Mouse (Mus musculus): Measurements from ENCODE around the gene Ubap1.
A peak's percentile ranks its signal among the peaks of the same experiment; 100 is the strongest.

Ubap1 gene

DNA sequence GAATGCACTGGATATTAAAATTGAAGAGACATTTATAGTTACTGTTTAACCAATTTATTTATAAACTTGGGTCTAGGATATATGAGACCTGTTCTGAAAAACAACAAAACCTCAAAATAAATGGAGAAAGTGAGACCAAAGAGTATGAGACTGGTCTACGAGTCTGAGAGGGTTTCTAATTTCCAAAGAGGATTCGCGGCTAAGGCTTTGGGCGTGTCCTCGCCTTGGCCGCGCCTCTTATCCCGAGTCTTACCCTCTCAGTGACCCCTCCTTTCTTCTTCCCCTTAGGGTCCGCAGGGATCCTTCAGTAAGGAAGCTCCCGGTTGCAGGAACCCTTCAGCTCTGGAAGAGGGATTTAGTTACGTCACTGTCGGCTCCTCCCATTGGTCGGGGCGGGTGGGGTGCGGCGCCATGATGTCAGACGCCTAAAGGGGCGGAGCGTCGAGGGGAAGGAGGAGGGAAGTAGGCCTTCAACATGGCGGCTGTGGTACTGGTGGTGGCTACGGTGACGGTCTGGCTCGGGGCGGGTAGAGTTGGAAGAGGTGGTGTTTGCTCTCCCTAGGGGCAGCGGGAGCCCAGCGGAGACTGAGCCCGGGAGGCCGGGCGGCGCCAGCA, at the start of gene Ubap1:
Ubap1 (plus strand) TSS at position 413 of the 615 bp plus-strand sequence.
- DNase-seq (ENCODE audit: low spot score): peak; percentile 98

DNA sequence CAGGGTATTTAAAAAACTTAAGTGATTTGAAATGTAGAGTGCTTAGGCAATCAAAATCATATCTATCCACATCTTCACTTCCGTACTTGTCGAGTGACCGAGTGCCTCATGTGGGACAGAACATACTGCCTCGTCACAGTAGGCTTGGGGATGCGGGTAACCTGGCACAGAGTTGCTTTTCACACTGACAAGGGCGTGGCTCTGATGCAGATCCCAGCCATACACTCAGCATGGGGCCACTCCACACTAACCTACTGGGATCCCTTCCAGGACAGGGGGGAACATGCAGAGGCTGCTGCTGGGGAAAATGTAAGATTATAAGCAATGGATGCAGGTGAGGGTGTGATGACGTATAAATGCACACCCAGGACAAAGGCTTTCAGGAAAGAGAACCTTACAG, 45.1 kb upstream of the Ubap1 start:
- no peak for DNase-seq (ENCODE audit: low spot score)

DNA sequence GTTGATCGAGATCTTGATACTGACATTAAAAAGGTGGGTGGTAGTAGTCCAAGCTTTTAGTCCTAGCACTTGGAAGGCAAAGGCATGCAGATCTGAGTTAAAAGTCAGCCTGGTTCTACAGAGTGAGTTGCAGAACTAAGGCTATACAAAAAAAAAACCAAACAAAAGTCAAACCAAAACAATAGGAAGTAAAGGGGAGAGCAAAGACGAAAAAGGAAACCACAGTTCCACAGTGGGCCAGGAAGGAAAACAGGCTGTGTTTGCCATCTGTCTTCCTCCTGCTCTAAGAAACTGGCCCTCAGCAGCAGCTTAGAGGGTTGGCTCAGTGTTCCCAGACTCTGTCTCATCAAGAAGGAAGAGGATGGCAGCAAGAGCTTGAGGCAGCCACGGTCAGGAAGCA, 44.5 kb upstream of the Ubap1 start:
- DNase-seq (ENCODE audit: low spot score): no peak

DNA sequence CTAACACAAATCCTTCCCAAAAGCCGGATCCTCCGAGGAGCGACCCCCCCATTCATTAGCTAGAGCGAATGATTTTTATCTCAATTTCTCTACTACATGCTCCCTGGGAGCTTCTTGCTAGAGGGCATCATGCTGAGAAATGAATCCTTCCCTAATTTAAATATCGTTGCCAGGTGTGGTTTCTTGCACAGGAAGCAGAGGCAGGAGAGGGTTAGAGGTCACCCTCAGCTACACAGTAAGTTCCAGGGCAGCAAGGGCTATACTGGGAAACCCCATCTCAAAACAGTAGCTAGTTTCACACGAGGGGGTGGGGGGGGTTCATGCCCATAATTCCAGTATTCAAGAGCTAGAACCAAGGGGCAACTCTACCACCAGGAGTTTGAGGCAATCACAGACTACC, 41.4 kb upstream of the Ubap1 start:
- no peak for DNase-seq (ENCODE audit: low spot score)

DNA sequence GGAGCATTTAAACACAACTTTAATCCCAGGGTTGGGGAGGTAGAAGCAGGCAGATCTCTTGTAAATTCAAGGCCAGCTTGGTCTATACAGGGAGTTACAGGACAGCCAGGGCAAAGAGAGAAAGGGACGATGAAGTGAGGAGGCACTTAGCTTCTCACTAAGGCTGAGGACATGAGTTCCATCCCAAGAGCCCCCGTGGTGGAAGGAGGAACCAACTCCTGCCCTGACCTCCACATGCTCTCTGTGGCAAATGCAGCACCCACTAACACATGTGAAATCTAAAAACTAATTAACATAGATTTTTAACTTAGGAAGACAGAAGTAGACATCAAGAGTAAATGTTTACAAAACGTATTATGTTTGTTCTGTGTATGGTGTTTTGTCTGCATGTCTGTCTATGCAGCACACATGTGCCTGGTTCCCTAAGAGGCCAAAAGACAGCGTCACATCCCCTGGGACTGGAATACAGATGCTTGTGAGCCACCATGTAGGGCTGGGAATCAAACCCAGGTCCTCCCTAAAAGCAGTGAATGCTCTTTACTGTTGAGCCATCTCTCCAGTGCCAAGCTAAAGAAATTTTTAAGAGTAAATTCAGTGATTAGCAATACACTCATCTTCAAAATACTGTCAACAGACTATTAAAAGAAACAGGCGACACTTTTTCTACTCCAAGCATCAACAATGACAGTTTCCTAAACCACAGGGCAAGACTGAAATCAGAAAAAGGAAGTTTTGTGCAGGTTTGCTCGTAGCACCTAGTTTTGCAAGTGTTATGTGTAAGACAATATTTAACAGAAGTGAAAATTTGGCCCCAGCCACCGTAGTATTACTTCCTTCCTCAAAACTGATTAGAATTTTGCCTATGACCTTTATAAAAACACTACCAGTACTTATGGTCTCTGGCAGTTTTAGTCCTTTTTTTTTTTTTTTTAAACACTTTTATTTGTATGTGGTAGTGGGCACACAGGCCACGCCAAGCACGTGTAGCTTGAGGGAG, 37.9 kb upstream of the Ubap1 start:
- DNase-seq (ENCODE audit: low spot score): no peak

DNA sequence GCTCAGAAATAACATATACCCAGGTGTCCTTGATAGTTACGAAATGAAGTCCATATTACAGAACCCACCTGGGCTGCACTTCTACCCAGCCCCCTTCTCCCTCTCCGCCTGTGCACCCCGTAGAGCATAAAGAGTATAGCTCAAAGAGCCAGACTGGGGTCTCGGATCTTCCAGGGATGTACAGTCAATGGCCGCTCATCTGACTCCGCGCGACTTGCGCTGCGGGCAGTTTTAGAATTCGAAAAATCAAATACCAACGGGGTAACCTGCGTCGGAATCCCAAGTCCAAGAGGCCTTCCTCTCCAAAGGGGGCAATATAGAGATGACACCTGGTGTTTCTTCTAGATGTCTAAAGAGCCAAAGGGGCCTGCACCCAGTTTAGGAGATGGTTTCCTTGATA, 35.1 kb upstream of the Ubap1 start:
- DNase-seq (ENCODE audit: low spot score): no peak

DNA sequence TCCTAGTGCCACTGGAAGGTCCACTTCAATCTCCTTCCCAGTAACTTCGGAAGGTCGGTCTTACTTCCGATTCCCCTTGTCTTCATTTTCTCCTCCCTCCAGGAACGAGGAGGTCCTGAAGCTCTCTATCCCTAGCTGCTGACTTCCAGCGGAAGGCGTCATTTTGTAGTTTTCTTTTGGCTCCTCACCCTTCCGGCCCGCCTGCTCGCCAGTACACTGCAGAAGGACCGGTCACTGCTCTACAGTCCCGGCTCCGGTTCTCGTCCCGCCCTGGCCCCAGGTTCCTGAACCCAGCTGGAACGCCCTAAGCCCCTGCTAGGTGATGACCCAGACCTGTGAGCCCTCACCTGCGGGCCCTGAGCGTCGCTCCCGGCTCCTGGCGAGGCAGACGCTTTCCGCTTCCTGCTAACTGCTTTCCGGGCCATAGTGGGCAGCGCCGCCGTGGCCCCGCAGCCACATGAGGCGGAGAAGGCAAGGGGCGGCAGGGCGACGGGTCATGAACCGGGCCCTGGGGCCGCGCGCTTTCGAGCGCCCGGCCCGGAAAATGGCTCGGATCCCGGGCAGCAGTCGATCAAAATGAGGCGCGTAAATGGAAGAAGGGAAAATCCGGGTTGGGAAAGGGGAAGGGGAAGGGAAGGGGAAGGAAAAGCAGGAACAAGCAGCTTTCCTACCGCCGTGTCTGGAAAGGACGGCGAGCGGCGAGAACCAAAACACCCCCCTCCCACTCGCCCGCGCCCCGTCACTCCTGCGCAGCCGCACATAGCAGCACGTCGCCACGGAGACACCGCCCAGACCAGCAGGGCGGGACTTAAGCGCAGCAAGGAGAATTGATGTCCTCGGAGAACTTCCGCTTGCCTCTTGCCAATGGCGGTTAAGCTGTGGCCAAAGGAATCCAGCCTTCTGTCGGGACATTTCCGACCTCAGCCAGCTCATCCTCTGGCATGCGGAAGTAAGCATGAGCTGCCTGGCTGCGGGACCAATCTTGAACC, 34.4 kb upstream of the Ubap1 start, which contains the start of gene Dcaf12:
Dcaf12 (minus strand) TSS at position 749 of the 989 bp plus-strand sequence.
- DNase-seq (ENCODE audit: low spot score): peak; percentile 96

DNA sequence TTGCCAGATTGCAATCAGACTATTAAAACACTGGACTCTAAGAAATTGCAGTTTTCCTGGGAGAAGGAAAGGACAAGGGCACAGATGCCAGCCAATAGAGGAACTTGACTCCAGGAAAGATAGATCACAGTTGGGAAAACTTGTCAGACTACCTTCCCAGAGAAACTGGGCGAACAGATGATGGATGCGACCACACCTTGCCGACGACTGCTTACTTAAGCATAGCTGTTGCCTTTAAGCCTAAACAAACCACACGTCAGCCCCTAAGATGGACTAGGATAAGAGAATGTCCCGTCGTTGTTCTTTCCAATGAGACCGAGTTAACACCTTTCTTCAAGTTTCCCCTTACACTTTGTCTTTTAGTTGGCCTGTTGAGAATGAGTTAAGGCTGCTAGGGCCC, 33.6 kb upstream of the Ubap1 start:
- DNase-seq (ENCODE audit: low spot score): no peak

DNA sequence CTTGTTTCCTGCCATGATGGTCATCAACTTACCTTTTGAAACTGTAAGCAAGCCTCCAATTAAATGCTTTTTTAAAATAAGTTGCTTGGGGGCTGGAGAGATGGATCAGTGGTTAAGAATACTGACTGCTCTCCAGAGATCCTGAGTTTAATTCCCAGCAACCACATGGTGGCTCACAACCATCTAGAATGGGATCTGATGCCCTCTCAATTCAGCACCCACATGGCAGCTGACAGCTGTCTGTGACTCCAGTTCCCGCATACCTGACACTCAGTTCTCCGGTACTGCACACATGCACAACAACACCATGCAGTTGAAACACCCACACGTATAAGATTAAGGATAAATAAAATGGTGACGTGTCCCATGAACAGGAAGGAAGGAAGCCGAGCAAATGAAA, 30.5 kb upstream of the Ubap1 start:
- no peak for DNase-seq (ENCODE audit: low spot score)

DNA sequence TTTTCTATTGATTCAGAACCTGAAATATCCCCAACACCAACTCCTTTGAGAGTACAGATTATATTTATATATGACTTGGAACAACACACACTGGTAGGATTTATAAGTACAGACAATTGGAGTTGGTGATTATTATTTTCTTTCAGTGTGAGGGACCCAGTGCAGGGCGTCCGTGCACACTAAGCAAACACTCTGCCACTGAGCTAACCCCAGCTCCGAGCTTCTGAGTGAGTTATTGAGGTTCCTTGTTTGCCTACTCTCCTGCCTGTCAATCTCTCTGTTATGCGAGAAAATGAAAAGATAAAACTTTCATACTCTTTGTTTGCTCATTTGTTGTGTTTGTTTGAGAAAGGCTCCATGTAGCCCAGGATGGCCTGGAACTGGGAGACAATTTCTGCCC, 27.8 kb upstream of the Ubap1 start:
- no peak for DNase-seq (ENCODE audit: low spot score)

DNA sequence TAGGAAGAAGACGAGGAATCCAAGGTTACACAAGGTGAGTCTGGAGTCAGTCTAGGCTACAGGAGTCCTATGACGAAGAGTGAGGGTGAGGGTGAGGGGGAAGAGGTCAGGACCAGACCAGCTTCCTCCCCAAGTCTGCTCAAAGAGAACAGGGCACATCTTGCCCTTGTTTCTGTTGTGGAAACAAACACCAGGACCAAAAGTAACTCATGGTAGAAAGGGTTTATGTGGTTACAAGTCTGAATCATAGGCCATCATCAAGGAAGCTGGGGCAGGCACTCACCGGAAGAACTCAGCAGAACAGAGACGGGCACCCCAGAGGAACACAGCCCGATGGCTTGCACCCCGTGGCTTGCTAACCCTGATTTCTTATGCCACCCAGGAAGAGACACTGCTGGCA, 21.9 kb upstream of the Ubap1 start:
- no peak for DNase-seq (ENCODE audit: low spot score)

DNA sequence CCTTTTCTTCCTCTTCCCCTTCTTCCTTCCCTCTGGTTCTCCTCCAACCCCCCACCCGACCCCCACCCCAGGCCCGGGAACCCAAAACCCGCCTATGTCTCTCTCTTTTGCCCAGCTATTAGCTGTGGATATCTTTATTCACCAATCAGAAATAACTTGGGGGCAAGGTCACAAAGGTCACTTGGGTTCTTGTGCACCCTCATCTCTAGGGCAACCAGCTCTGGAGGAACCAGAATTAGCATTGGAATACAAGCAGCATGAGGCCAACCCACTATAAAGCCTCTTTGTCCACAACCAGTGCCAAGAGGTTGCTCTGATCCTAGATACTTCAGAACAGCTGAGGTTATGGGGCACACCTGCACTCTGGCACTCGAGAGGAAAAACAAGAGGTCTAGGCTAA, 19.3 kb upstream of the Ubap1 start:
- DNase-seq (ENCODE audit: low spot score): no peak

DNA sequence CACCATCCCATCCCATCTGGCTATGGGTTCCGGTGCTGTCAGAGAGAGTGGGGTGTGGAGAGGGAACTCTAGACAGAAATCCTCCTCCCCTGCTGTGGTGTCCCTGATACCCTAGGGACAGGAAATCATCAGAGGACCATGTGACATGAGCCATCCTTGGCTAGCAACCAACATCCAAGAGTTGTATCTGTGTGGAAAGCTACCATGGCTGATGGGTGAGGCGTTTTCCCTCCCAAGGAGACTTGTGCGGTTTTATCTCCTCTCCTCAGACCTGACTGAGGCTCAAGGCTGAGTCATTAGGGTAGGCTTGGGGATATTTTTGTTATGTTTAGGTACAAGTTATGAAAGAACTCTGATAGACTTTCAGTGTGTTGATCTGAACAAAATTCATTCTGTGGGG, 17.7 kb upstream of the Ubap1 start:
- peak; percentile 50 for DNase-seq (ENCODE audit: low spot score)

DNA sequence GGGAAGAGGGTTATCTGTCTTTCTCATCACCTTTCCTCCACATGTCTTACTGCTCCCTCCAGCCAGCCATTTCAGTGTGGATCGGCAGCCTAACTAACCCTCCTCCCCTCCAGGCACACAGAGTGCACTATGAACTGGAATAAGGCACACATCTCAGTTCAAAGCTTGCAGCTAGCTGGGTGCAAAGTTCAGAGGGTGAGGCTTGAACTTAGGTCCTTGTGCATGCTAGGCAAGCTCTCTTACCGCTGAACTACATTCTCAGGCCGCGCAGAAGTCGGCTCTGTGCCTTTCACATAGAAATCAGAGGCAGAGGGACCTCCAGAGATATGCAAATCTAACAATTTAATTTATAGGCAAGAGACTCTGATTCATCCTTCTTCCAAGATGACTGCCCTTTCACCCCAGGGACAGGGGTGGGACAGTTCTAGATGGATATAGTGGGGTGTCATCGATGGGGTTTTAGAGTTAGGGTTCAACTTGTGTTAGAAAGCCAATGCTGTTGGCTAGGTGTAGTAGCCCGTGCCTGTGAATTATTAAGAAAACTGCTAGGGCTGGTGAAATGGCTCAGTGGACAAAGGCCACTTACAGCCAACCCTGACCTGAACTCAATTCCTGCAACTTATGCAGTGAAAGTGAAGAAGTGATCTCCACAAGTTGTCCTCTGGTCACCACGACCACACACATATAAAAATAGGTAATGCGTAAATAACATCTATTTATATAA, 16.9 kb upstream of the Ubap1 start:
- peak; percentile 43 for DNase-seq (ENCODE audit: low spot score)

DNA sequence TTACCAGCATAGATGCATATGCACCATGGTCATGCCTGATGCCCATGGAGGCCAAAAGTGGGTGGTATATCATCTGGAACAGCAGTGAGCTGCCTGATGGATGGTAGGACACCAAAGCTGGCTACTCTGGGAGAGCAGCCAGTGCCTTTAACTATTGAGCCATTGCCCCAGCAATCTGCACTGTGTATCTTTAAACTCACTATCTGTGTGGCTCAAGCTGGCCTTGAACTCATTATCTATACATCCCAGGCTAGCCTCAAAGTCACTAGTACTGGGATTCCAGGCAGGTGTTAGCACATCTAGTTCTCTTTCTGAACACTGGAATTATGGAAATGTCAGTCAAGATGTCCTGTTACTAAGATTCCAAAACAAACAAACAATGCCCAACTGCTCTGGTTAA, 12.2 kb upstream of the Ubap1 start:
- DNase-seq (ENCODE audit: low spot score): no peak

DNA sequence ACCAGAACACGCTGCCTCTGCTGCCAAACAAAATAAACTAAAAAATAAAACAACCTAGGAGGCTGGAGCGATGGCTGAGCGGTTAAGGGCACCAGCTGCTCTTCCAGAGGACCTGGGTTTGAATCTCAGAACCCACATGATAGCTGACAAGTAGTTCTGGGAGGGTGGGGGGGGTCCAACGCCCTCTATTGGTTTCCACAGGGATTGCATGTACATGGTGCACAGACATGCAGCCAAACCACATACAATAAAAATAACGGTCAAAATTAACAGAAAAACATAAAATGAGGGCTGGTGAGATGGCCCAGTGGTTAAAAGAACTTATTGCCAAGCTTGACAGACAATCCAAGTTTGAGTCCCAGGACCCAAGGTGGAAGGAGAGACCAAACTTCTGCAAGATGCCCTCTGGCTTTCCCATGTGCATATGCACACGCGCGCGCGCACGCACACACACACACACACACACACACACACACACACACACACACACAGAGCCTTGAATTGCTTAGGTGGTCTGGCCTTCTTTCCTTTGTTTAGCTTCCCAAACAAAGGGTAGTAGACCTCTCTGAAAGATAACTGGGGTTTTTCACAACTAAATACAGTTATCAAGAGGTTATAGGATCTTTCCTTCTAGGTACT, 7.8 kb upstream of the Ubap1 start:
- no peak for DNase-seq (ENCODE audit: low spot score)

DNA sequence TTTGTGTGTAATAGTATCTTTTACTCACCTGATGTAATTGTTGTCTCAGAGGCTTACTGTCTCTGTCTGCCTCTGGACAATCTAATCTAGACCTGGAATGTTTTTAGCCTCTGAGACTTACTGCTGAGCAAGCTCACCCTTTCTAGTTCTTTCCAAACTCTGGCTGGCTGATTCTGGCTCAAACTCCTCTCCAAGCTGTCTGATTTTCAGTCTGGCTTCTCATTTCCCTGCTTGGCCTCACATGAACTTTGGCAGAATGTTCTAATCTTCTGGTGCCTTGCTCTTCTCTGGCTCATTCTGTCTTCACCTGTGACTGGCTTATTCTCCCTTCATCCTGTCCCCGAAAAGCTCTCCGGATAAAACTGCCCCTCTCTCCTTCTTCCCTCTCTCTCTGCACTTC, 2.8 kb upstream of the Ubap1 start:
- DNase-seq (ENCODE audit: low spot score): peak; percentile 80

DNA sequence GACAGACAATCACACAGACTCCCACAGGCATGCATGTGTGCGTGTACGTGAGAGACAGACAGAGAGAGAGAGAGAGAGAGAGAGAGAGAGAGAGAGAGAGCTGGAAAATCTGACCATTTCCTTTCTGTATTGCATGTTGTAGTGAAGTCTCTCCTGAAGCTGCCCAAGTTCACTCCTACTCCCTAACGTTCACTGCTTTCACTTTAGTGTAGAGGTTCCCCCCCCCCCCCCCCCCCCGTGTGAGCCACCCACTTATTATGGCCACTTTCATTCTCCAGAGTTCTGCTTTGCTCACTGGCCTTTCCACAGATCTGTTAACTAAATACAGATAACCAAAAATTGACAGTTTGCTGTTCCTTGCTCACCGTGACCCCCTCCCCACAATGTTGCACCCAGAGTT, 957 bp upstream of the Ubap1 start:
- no peak for DNase-seq (ENCODE audit: low spot score)

DNA sequence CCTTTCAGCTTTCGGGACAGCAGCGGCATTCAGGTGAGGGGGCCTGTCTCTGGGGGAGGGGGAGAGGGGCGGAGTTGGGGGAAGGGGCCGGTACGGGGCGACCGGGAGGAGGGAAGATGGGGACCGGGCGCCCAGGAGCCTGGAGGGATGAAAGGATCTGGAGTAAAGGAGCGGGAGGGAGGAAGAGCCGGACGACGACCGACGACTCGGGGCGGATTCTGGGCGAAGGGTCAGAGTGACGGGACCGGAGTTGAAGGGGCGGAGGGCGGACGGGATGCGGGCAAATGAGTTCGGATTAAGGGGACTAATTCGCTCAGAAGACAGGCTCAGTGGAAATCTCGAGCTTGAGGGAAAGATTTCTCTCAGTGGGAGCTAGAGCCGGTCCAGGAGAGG, 399 bp downstream of the Ubap1 start:
- DNase-seq (ENCODE audit: low spot score): peak; percentile 59

DNA sequence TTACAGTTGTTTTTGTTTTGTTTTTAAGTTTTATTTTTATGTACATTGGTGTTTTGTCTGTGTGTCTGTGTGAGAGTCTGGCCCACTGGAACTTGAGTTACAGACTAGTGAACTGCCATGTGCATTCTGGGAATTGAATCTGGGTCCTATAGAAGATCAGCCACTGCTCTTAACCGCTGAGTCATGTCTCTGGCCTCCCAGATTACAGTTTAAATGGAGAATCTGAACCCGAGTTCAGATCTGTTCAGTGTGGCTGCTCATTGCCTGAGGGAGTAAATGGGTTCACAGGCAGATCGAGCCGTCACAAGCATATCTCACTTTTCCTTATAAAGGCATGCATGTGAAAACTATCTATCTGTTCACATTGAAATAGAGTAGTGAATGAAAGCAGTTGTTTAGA, 4.0 kb downstream of the Ubap1 start:
- DNase-seq (ENCODE audit: low spot score): no peak

DNA sequence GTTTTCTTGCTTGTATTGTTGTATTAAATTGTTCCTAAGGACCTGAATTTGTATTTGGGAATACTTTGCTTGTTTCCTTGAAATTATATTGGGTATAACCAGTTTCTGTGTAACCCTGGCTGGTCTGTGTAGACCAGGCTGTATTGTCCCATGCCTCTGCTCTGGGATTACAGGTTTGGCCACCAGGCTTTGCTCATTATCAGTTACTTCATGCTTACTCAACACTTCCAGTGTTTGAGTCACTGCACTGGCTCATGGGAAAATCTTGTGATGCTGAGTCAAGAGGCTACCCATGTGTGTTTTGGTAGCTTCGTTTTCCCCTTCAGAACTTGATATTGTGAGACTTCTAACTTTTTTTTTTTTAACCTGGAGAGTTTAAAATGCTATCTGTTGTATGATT, 4.5 kb downstream of the Ubap1 start:
- DNase-seq (ENCODE audit: low spot score): peak; percentile 29
